Mouse (Mus musculus): ENCODE measurements around the gene Uqcr10.
"Not testable (repeated sequence)": the region's sequence is repeated elsewhere in the genome, so short reads cannot be mapped to it uniquely, and the experiment has no call there.

Gene Uqcr10

GRCm38 (mm10) chr11:4712822-4713221 is 8.7 kb upstream of the Uqcr10 start:
- DNase-seq, result no peak

- DNase-seq, result not testable (repeated sequence)
Measured at GRCm38 (mm10) chr11:4710188-4710587, 6.0 kb upstream of the Uqcr10 start.

GRCm38 (mm10) chr11:4705178-4705577 is 1.0 kb upstream of the Uqcr10 start:
- no peak for DNase-seq

GRCm38 (mm10) chr11:4703688-4704071 is 462 bp downstream of the Uqcr10 start:
- DNase-seq, result no peak

GRCm38 (mm10) chr11:4700726-4701125 is 3.4 kb downstream of the Uqcr10 start:
- no peak for DNase-seq

- DNase-seq, result no peak
Measured at GRCm38 (mm10) chr11:4697043-4697983, 6.8 kb downstream of the Uqcr10 start.

- no peak for DNase-seq
Measured at GRCm38 (mm10) chr11:4692162-4692561, 12.0 kb downstream of the Uqcr10 start.

GRCm38 (mm10) chr11:4691213-4691612 is 12.9 kb downstream of the Uqcr10 start:
- no peak for DNase-seq

- no peak for DNase-seq
Measured at GRCm38 (mm10) chr11:4690353-4690752, 13.8 kb downstream of the Uqcr10 start.

GRCm38 (mm10) chr11:4688632-4689380 is 15.3 kb downstream of the Uqcr10 start:
- no peak for DNase-seq

GRCm38 (mm10) chr11:4687874-4688273 is 16.3 kb downstream of the Uqcr10 start:
- DNase-seq, result no peak

GRCm38 (mm10) chr11:4687027-4687426 is 17.1 kb downstream of the Uqcr10 start:
- DNase-seq, result no peak

- no peak for DNase-seq
Measured at GRCm38 (mm10) chr11:4685510-4685909, 18.6 kb downstream of the Uqcr10 start.

- no peak for DNase-seq
Measured at GRCm38 (mm10) chr11:4685071-4685470, 19.1 kb downstream of the Uqcr10 start.

GRCm38 (mm10) chr11:4684186-4684585 is 20.0 kb downstream of the Uqcr10 start:
- DNase-seq, result no peak

GRCm38 (mm10) chr11:4683516-4683915 is 20.6 kb downstream of the Uqcr10 start:
- DNase-seq, result no peak

- DNase-seq, result no peak
Measured at GRCm38 (mm10) chr11:4680126-4680525, 24.0 kb downstream of the Uqcr10 start.

- DNase-seq, result no peak
Measured at GRCm38 (mm10) chr11:4679441-4679832, 24.7 kb downstream of the Uqcr10 start.

- DNase-seq, result no peak
Measured at GRCm38 (mm10) chr11:4678700-4679440, 25.3 kb downstream of the Uqcr10 start.

- DNase-seq, result no peak
Measured at GRCm38 (mm10) chr11:4677250-4677872, 26.8 kb downstream of the Uqcr10 start.

- DNase-seq, result no peak
Measured at GRCm38 (mm10) chr11:4675693-4676092, 28.4 kb downstream of the Uqcr10 start.

GRCm38 (mm10) chr11:4675126-4675562 is 29.0 kb downstream of the Uqcr10 start:
- no peak for DNase-seq

GRCm38 (mm10) chr11:4674593-4674992 is 29.5 kb downstream of the Uqcr10 start:
- DNase-seq, result peak in 1 of 2 experiments; percentile 3

All from B cell, adult 2 months (primary cell).